Mouse (Mus musculus) adrenal gland, adult (tissue): ENCODE measurements around the gene Etv1.

Source experiments
- DNase-seq, 2 experiments: peaks; one replicate each; pipeline ENCODE4 v3.0.0; 2022 to 2023; ENCODE audit warnings: low spot score in 1 of 2; ENCODE audit not compliant: inconsistent age in 2 of 2

Etv1 gene

GRCm38 (mm10) chr12:38779186-38779777 is at the start of gene Etv1:
Etv1 (plus strand) TSS chr12:38779380.
- DNase-seq, result peak; percentile 70 to 92

DNA sequence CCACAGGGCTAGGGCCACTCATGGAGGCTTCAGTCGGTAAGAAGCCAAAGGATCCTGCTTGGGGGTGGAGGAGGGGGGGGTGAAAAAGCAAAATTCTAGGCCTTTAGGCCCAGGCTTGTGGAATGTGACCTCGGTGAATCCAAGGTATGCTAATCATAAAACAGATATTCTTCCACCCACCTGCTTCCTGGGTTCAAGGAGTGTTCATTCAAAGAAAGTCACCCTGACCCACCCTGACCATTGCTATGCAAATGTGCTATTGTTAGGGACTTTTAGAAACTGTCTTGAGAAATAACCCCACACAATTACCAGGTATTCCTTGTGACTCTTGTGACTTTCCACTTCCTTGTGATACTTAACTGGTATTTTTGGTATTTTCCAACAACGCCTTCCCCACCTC is 49.5 kb upstream of the Etv1 start:
- DNase-seq, result no peak

GRCm38 (mm10) chr12:38730791-38731190 is 48.4 kb upstream of the Etv1 start:
- no peak for DNase-seq

DNA sequence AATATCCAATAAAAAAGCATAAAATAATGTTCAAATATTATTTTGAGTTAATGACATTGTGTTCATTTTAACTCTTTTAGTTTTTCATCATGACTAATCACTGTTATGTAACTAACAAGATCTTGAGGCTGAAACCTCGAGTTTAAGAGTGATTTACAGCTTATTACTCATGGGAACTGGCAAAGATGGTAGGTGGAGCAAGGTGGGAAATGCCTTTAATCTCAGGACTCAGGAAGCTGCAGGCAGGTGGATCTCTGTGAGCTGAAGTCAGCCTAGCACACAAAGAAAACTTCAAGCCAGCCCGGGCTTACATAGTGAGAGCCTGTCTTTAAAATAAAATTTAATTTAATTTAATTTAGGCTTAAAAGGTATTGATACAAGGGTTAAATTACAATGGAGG is 19.9 kb upstream of the Etv1 start:
- peak in 1 of 2 experiments; percentile 72 for DNase-seq

DNA sequence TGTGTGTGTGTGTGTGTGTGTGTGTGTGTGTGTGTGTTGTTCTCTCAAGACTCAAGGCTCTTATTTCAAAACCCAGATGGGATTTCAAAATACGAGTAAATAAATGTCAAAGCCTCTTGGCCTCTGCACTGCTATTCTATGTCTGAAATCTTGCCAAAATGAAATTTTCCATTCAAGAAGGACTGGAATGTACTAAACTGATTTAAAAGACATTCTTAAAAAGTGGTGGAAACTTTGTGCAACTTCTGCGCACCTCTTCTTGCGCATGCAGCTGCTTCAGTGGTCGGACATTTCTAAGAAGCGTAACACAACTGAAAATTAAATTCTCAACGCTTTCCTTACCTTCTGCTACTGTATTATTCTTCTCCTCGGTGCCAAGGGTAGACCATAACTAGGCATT is 1.9 kb upstream of the Etv1 start:
- peak; percentile 49 to 88 for DNase-seq

GRCm38 (mm10) chr12:38777957-38778298 is 1.3 kb upstream of the Etv1 start:
- DNase-seq, result peak in 1 of 2 experiments; percentile 24

- peak; percentile 95 to 98 for DNase-seq
Measured at GRCm38 (mm10) chr12:38778299-38779075, 693 bp upstream of the Etv1 start.

- DNase-seq, result peak; percentile 83 to 96
Measured at GRCm38 (mm10) chr12:38780006-38780954, 1.1 kb downstream of the Etv1 start.

- DNase-seq, result peak; percentile 70 to 91
Measured at GRCm38 (mm10) chr12:38780955-38781304, 1.8 kb downstream of the Etv1 start.

DNA sequence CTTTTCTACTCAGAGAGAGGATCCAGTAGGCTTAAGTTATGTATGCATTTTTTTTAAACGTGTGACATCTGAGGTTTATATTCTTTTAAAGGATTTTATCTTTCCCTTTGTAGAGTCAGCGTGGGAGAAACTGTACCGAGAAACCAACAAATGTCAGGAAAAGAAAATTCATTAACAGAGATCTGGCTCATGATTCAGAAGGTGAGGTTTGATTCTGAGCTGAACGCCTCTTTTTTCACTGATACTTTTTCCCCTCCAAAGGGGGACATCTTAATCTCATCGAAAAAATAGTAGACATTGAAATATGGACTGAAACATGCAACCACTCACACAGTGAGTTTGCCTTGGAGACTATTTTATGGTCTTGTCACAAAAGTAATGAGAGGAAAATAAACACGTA is 2.5 kb downstream of the Etv1 start:
- DNase-seq, result peak in 1 of 2 experiments; percentile 77

GRCm38 (mm10) chr12:38783291-38783690 is 4.1 kb downstream of the Etv1 start:
- DNase-seq, result peak; percentile 34 to 86

DNA sequence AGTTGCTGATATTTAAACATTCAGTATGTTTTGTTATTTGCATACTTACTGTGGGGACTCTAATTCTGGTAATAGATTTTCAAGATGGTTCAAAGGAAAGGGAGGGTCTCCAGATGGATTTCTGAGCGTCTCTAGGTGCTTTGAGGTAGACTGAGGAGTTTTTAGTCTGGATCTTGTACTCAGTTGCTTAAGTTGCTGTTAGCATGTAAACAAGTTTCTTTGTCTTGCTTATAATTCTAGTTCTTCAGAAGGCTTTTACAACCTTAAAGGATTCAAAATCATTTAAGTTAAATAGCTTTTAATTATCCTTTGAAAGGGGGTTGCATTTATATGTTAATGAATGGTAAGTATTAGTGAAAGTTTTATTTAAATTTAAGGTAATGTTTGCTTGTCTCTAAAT is 5.0 kb downstream of the Etv1 start:
- DNase-seq, result peak in 1 of 2 experiments; percentile 65

GRCm38 (mm10) chr12:38786571-38786970 is 7.4 kb downstream of the Etv1 start:
- peak in 1 of 2 experiments; percentile 74 for DNase-seq

GRCm38 (mm10) chr12:38787704-38788103 is 8.5 kb downstream of the Etv1 start:
- DNase-seq, result peak in 1 of 2 experiments; percentile 48

DNA sequence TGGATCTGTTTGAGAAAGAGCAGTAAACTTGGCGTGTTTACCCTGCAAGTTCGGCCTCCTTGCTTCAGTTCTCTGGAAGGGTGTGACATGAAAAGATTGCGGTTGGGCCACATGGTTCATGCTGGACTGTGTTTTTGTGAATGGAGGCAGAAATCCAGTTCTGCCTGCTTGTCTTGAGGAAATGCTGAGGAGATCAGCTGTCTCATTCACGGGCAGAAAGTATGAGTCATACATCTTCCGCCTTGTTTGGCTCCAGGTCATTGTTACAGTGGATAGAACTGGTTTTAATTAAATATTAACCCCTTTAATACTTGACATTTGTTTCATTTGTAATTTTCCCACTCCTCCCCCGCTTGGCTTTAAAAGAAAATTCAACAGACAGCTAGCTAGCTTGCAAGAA is 9.4 kb downstream of the Etv1 start:
- DNase-seq, result peak; percentile 44 to 78

DNA sequence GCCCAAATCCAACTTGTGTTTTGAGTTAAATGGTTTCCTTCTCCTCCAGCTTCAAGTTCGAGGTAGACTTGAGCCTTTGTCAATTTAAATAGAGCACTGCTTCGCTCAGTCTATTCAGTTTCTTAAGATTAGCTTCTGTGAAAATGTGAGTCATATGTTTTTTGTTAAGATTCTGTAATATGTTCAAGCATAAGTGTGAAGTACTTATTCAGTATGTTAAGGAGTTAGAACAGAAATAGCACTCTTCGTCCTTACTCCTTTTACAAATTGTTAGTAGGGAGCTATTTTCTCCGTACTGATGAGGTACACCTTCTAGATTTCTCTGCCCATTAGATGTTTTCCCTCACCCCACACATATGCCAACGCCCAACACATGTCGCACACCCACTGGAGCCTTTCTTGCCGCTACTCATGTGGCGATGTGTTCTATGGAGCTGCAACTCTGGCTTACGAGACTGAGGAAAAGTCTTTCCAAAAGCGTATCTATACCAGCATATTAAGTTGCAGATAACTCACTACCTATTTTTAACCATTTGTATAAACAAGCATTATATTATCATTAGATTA is 10.7 kb downstream of the Etv1 start:
- no peak for DNase-seq

GRCm38 (mm10) chr12:38793076-38793475 is 13.9 kb downstream of the Etv1 start:
- DNase-seq, result peak in 1 of 2 experiments; percentile 47

DNA sequence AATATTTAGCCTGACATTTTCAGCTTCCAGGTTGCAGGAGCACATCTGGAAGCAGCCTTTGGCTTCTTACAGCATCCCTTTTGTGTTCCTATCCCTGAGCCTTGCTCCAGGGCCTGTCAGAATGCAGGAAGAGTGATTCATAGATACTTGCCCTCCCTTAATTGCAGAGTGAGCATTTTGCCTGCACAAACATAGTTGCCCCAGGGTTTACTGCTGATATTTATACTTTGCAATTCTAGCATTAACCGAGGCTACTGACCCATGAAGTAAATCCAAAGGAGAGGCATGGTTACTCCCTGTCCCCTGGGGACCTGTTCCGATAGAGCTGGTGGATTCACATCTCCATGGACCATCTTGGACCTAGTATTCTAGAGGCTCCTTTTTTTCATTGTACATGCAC is 14.5 kb downstream of the Etv1 start:
- DNase-seq, result peak in 1 of 2 experiments; percentile 47

- peak; percentile 67 to 90 for DNase-seq
Measured at GRCm38 (mm10) chr12:38807031-38807430, 27.9 kb downstream of the Etv1 start.

GRCm38 (mm10) chr12:38812392-38812791 is 33.2 kb downstream of the Etv1 start:
- no peak for DNase-seq
